Mouse (Mus musculus): ENCODE results near the gene Olfr401. TPM values are rescaled to one million over a fixed set of nuclear protein-coding genes. Genes with fewer than 3 reads are reported as not detected.
"Not testable (repeated sequence)": the region's sequence is repeated elsewhere in the genome, so short reads cannot be mapped to it uniquely, and the experiment has no call there.

Olfr401 gene
- polyA plus RNA-seq (2015; fragmentation: Nextera tagmentation; extraction: Ambion mirVana), result not detected in 2 replicates

GRCm38 (mm10) chr11:74113412-74113811 lies at the start of gene Olfr401:
TSS of gene Olfr401 (plus strand) at chr11:74113712.
- Histone ChIP-seq H3K9ac (no peak within 1 kb of the TSS), H3K36me3 (no peaks in the 10 kb centered on the region), H3K4me2 (no peak within 1 kb of the TSS), H3K4me1 (no peaks in the 10 kb centered on the region), H3K9me3 (0 out of 2 replicates have a peak, but pooled peaks cover 6% of the 10 kb centered on the region), H3K27me3 (no peaks in the 10 kb centered on the region), H3K4me3 (no peak within 1 kb of the TSS), H3K27ac (no peak within 1 kb of the TSS)
- ATAC-seq (ENCODE audit: borderline replicate concordance, extremely low read depth, low FRiP score, low TSS enrichment), result no peak

- Histone ChIP-seq H3K27ac (no peak within 1 kb of the TSS), H3K27me3 (no peaks in the 10 kb centered on the region), H3K4me1 (no peaks in the 10 kb centered on the region), H3K9me3 (no peaks in the 10 kb centered on the region), H3K4me2 (no peak within 1 kb of the TSS), H3K36me3 (no peaks in the 10 kb centered on the region), H3K9ac (no peak within 1 kb of the TSS), H3K4me3 (no peak within 1 kb of the TSS)
- WGBS, result 95% methylated on average over 1 of the region's 1 CpGs
- no peak for ATAC-seq (ENCODE audit: borderline replicate concordance, extremely low read depth, low FRiP score, low TSS enrichment)
Measured at GRCm38 (mm10) chr11:74069655-74070054, 43.9 kb upstream of the Olfr401 start, which contains the start of gene Zfp616. TSS of gene Zfp616 (plus strand) at chr11:74069955.

- no peak overlapping the region for H3K9ac ChIP-seq
- 66% methylated on average over 2 of the region's 2 CpGs for WGBS
- no peak overlapping the region for H3K4me2 ChIP-seq
- H3K36me3 ChIP-seq, result no peaks in the 10 kb centered on the region
- no peak for ATAC-seq (ENCODE audit: borderline replicate concordance, extremely low read depth, low FRiP score, low TSS enrichment)
- H3K27me3 ChIP-seq, result no peaks in the 10 kb centered on the region
- no peaks in the 10 kb centered on the region for H3K9me3 ChIP-seq
- no peak overlapping the region for H3K27ac ChIP-seq
- H3K4me3 ChIP-seq, result no peak overlapping the region
- no peaks in the 10 kb centered on the region for H3K4me1 ChIP-seq
Measured at GRCm38 (mm10) chr11:74100724-74101123, 12.8 kb upstream of the Olfr401 start.

GRCm38 (mm10) chr11:74101507-74101906 lies 12.0 kb upstream of the Olfr401 start:
- 37% methylated on average over 2 of the region's 2 CpGs for WGBS
- H3K27ac ChIP-seq, result no peak overlapping the region
- no peak overlapping the region for H3K9ac ChIP-seq
- no peaks in the 10 kb centered on the region for H3K27me3 ChIP-seq
- no peak overlapping the region for H3K4me2 ChIP-seq
- no peak overlapping the region for H3K4me3 ChIP-seq
- H3K4me1 ChIP-seq, result no peaks in the 10 kb centered on the region
- no peaks in the 10 kb centered on the region for H3K36me3 ChIP-seq
- ATAC-seq (ENCODE audit: borderline replicate concordance, extremely low read depth, low FRiP score, low TSS enrichment), result no peak
- no peaks in the 10 kb centered on the region for H3K9me3 ChIP-seq

GRCm38 (mm10) chr11:74105066-74105465 lies 8.4 kb upstream of the Olfr401 start:
- 25% methylated on average over 5 of the region's 5 CpGs for WGBS
- Histone ChIP-seq H3K9ac (no peak overlapping the region), H3K9me3 (0 out of 2 replicates have a peak, but pooled peaks cover under 1% of the 10 kb centered on the region), H3K36me3 (no peaks in the 10 kb centered on the region), H3K4me2 (no peak overlapping the region), H3K27ac (no peak overlapping the region), H3K4me1 (no peaks in the 10 kb centered on the region), H3K4me3 (no peak overlapping the region), H3K27me3 (no peaks in the 10 kb centered on the region)
- ATAC-seq (ENCODE audit: borderline replicate concordance, extremely low read depth, low FRiP score, low TSS enrichment), result no peak

- 21% methylated on average over 1 of the region's 1 CpGs for WGBS
- not testable (repeated sequence) for H3K9ac ChIP-seq; H3K27me3 ChIP-seq; H3K4me1 ChIP-seq; ATAC-seq (ENCODE audit: borderline replicate concordance, extremely low read depth, low FRiP score, low TSS enrichment); H3K9me3 ChIP-seq; H3K27ac ChIP-seq; H3K4me2 ChIP-seq; H3K4me3 ChIP-seq; H3K36me3 ChIP-seq
Measured at GRCm38 (mm10) chr11:74140001-74140400, 26.5 kb downstream of the Olfr401 start.

GRCm38 (mm10) chr11:74145866-74146265 lies 32.4 kb downstream of the Olfr401 start:
- Histone ChIP-seq H3K4me3 (no peak overlapping the region), H3K4me1 (no peaks in the 10 kb centered on the region), H3K36me3 (no peaks in the 10 kb centered on the region), H3K9me3 (no peaks in the 10 kb centered on the region), H3K27me3 (no peaks in the 10 kb centered on the region), H3K4me2 (no peak overlapping the region), H3K27ac (no peak overlapping the region), H3K9ac (no peak overlapping the region)
- no peak for ATAC-seq (ENCODE audit: borderline replicate concordance, extremely low read depth, low FRiP score, low TSS enrichment)

- 59% methylated on average over 3 of the region's 3 CpGs for WGBS
- H3K9ac ChIP-seq, result no peak within 1 kb of the TSS
Measured at GRCm38 (mm10) chr11:74153229-74153628, 39.7 kb downstream of the Olfr401 start, which contains the start of gene Olfr402. TSS of gene Olfr402 (plus strand) at chr11:74153529.

GRCm38 (mm10) chr11:74168771-74169170 lies 55.3 kb downstream of the Olfr401 start:
- H3K27ac ChIP-seq, result no peak overlapping the region
- no peak overlapping the region for H3K4me2 ChIP-seq
- no peak overlapping the region for H3K9ac ChIP-seq
- no peak overlapping the region for H3K4me3 ChIP-seq
- H3K4me1 ChIP-seq, result no peaks in the 10 kb centered on the region
- H3K9me3 ChIP-seq, result no peaks in the 10 kb centered on the region
- H3K36me3 ChIP-seq, result no peaks in the 10 kb centered on the region
- H3K27me3 ChIP-seq, result no peaks in the 10 kb centered on the region
- no peak for ATAC-seq (ENCODE audit: borderline replicate concordance, extremely low read depth, low FRiP score, low TSS enrichment)

More at GRCm38 (mm10) chr11:74153229-74153628, 39.7 kb downstream of the Olfr401 start, which contains the start of gene Olfr402:
- no peak within 1 kb of the TSS for H3K4me3 ChIP-seq
- H3K27me3 ChIP-seq, result no peaks in the 10 kb centered on the region
- H3K36me3 ChIP-seq, result no peaks in the 10 kb centered on the region
- ATAC-seq (ENCODE audit: borderline replicate concordance, extremely low read depth, low FRiP score, low TSS enrichment), result no peak
- H3K4me2 ChIP-seq, result no peak within 1 kb of the TSS
- no peaks in the 10 kb centered on the region for H3K4me1 ChIP-seq
- no peaks in the 10 kb centered on the region for H3K9me3 ChIP-seq
- H3K27ac ChIP-seq, result no peak within 1 kb of the TSS

Other genes with a start within 250 kb of the Olfr401 start
- gene Olfr394, start 222.9 kb upstream of the Olfr401 start, polyA plus RNA-seq (2015; fragmentation: Nextera tagmentation; extraction: Ambion mirVana), result not detected in 2 replicates
- gene Olfr395, start 204.4 kb upstream of the Olfr401 start, polyA plus RNA-seq (2015; fragmentation: Nextera tagmentation; extraction: Ambion mirVana), result not detected in 2 replicates
- gene Olfr23, start 177.0 kb upstream of the Olfr401 start, polyA plus RNA-seq (2015; fragmentation: Nextera tagmentation; extraction: Ambion mirVana), result not detected in 2 replicates
- gene Olfr397, start 152.9 kb upstream of the Olfr401 start, polyA plus RNA-seq (2015; fragmentation: Nextera tagmentation; extraction: Ambion mirVana), result not detected in 2 replicates
- not detected in 2 replicates for gene Olfr398, start 123.3 kb upstream of the Olfr401 start, polyA plus RNA-seq (2015; fragmentation: Nextera tagmentation; extraction: Ambion mirVana)
- gene Olfr139, start 57.2 kb upstream of the Olfr401 start, polyA plus RNA-seq (2015; fragmentation: Nextera tagmentation; extraction: Ambion mirVana), result not detected in 2 replicates
- not detected in 2 replicates for gene Olfr399, start 57.1 kb upstream of the Olfr401 start, polyA plus RNA-seq (2015; fragmentation: Nextera tagmentation; extraction: Ambion mirVana)
- gene Zfp616, start 43.8 kb upstream of the Olfr401 start, polyA plus RNA-seq (2015; fragmentation: Nextera tagmentation; extraction: Ambion mirVana), result not detected in 2 replicates
- gene Olfr402, start 39.8 kb downstream of the Olfr401 start, polyA plus RNA-seq (2015; fragmentation: Nextera tagmentation; extraction: Ambion mirVana), result not detected in 2 replicates
- gene Olfr403, start 72.5 kb downstream of the Olfr401 start, polyA plus RNA-seq (2015; fragmentation: Nextera tagmentation; extraction: Ambion mirVana), result not detected in 2 replicates
- gene Olfr43, start 97.7 kb downstream of the Olfr401 start, polyA plus RNA-seq (2015; fragmentation: Nextera tagmentation; extraction: Ambion mirVana), result not detected in 2 replicates
- not detected in 2 replicates for gene Olfr406, start 146.1 kb downstream of the Olfr401 start, polyA plus RNA-seq (2015; fragmentation: Nextera tagmentation; extraction: Ambion mirVana)
- gene Olfr59, start 170.0 kb downstream of the Olfr401 start, polyA plus RNA-seq (2015; fragmentation: Nextera tagmentation; extraction: Ambion mirVana), result not detected in 2 replicates
- not detected in 2 replicates for gene Olfr410, start 224.3 kb downstream of the Olfr401 start, polyA plus RNA-seq (2015; fragmentation: Nextera tagmentation; extraction: Ambion mirVana)
- not detected in 2 replicates for gene Olfr411, start 238.9 kb downstream of the Olfr401 start, polyA plus RNA-seq (2015; fragmentation: Nextera tagmentation; extraction: Ambion mirVana)
- not detected in 2 replicates for gene Olfr412, start 248.4 kb downstream of the Olfr401 start, polyA plus RNA-seq (2015; fragmentation: Nextera tagmentation; extraction: Ambion mirVana)

Data from lung, embryonic 15.5 days (tissue).